Mouse (Mus musculus) intestine, embryonic 14.5 days (tissue): ENCODE measurements around the gene Ccdc57. TPM values are rescaled to one million over a fixed set of nuclear protein-coding genes. Genes with fewer than 3 reads are reported as not detected.

Experiments used
- ATAC-seq: fragments of 200-750 bp; cut with Nextera tagmentation; replicated peaks from 2 replicates; pipeline ENCODE4 v1.8.0; 2017; ENCODE audit warnings: low read depth, moderate number of reproducible peaks, moderate TSS enrichment, moderate library complexity; ENCODE audit not compliant: low FRiP score, low TSS enrichment
- DNase-seq: peaks from one replicate; pipeline ENCODE4 v3.0.0-alpha.2; 2018; ENCODE audit warnings: low spot score
- H3K27ac ChIP-seq: fragments of 300-500 bp; sonication (generic); 2 replicates; pipeline ENCODE4 v1.5.1; 2014; ENCODE audit warnings: low read depth, mild to moderate bottlenecking, control low read depth
- H3K27me3 ChIP-seq: fragments of 300-500 bp; sonication (generic); replicated peaks from 2 replicates; pipeline ENCODE4 v1.6.1; 2014; ENCODE audit warnings: low read length, control low read depth; ENCODE audit not compliant: control insufficient read depth, insufficient read depth
- H3K36me3 ChIP-seq: fragments of 300-500 bp; sonication (generic); 2 replicates; pipeline ENCODE4 v1.6.1; 2014; ENCODE audit warnings: low read length, control low read depth; ENCODE audit not compliant: control insufficient read depth, insufficient read depth
- H3K4me1 ChIP-seq: fragments of 300-500 bp; sonication (generic); replicated peaks from 2 replicates; pipeline ENCODE4 v1.6.1; 2014; ENCODE audit warnings: low read length, control low read depth, mixed read lengths; ENCODE audit not compliant: control insufficient read depth, insufficient read depth
- H3K4me2 ChIP-seq: fragments of 300-500 bp; sonication (generic); 2 replicates; pipeline ENCODE4 v1.6.1; 2014; ENCODE audit warnings: low read length
- H3K4me3 ChIP-seq: fragments of 300-500 bp; sonication (generic); 2 replicates; pipeline ENCODE4 v1.5.1; 2014; ENCODE audit warnings: low read depth, low read length, control low read depth, mixed read lengths
- H3K9ac ChIP-seq: fragments of 300-500 bp; sonication (generic); 2 replicates; pipeline ENCODE4 v1.6.1; 2014; ENCODE audit warnings: mild to moderate bottlenecking, low read length
- H3K9me3 ChIP-seq: fragments of 300-500 bp; sonication (generic); 2 replicates; pipeline ENCODE4 v1.6.1; 2016; ENCODE audit warnings: low read length, control low read depth; ENCODE audit not compliant: control insufficient read depth
- WGBS: fragments of 180-500 bp; shearing (Covaris S2); extraction: QIAGEN DNeasy Blood & Tissue Kit; methylation state at CpG from one replicate; pipeline ENCODE4 v1.1.7; 2014; 5-methylcytosine and 5-hydroxymethylcytosine counted together
- polyA plus RNA-seq: library from polyadenylated mRNA; unstranded; fragments of >200 nt; fragmentation: Nextera tagmentation; extraction: Ambion mirVana; gene quantifications from 2 replicates; pipeline ENCODE4 v1.2.1, GENCODE M21; 2014

The Ccdc57 gene
- 5.9 and 7.0 TPM in 2 replicates for polyA plus RNA-seq

DNA sequence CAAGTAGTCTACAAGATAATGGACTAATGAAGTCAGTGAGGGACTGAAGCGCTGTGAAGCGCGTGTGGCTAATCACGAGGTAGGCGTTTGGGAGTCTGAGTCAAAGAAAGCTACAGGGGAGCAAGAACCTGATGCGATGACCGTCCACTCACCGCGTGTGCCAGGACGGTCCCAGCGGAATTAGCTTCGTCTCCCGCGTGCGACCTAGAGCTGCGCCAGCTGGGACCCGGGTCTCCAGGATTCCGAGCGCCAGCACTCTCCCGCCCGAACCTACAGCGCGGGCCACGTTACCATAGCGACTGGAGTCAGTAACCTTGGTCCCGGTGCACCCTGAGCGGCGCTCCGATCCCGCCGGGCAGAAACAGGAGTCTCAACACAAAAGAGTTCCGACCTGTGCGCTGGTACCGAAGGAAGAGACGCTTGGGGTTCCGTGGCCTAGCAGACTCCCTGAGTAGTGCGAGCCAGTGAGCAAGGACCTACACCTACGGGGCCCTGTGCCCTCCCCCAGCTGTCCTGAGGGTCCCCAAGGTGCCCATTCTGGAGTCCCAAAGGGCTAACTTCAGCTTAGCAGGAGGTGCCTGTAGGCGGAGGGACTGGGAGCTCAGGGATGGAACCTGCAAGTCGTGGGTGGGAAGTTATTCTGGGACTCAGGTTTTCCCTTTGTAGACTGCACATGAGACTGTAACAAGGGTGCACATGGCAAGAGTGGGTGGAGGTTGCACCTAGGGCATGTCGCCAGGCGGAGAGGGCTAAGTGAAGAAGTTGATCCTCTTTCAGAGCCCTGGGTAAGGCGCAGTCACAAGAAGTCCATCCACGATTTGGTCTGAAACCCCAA, at the start of gene Ccdc57:
Gene Ccdc57, minus strand, starts transcription at position 309 of the 835 bp plus-strand sequence.
- Histone ChIP-seq H3K27me3 (no peaks in the 10 kb centered on the region), H3K9ac (peak within 1 kb of the TSS; percentile 69), H3K9me3 (no peaks in the 10 kb centered on the region), H3K4me2 (peak within 1 kb of the TSS; percentile 59), H3K27ac (no peak within 1 kb of the TSS), H3K4me1 (0 out of 2 replicates have a peak, but pooled peaks cover 3% of the 10 kb centered on the region), H3K36me3 (no peaks in the 10 kb centered on the region), H3K4me3 (peak within 1 kb of the TSS; percentile 74)
- WGBS, result 9% methylated on average over 44 of the region's 44 CpGs
- ATAC-seq (peak; percentile 96), DNase-seq (peak; percentile 99)

- Histone ChIP-seq H3K9me3 (no peaks in the 10 kb centered on the region), H3K4me1 (0 out of 2 replicates have a peak, but pooled peaks cover 5% of the 10 kb centered on the region), H3K4me2 (no peak overlapping the region), H3K27me3 (no peaks in the 10 kb centered on the region), H3K4me3 (no peak overlapping the region), H3K9ac (no peak overlapping the region), H3K27ac (no peak overlapping the region), H3K36me3 (peaks cover 81% of the 10 kb centered on the region)
- DNase-seq (no peak), ATAC-seq (no peak)
Observed at GRCm38 (mm10) chr11:120982459-120982858, 49.8 kb upstream of the Ccdc57 start.

GRCm38 (mm10) chr11:120981661-120982060, 49.0 kb upstream of the Ccdc57 start:
- Histone ChIP-seq H3K27ac (no peak overlapping the region), H3K9me3 (no peaks in the 10 kb centered on the region), H3K27me3 (no peaks in the 10 kb centered on the region), H3K9ac (no peak overlapping the region), H3K4me3 (no peak overlapping the region), H3K36me3 (peaks cover 84% of the 10 kb centered on the region), H3K4me1 (0 out of 2 replicates have a peak, but pooled peaks cover 5% of the 10 kb centered on the region), H3K4me2 (no peak overlapping the region)
- ATAC-seq, result no peak
- WGBS, result 88% methylated on average over 4 of the region's 4 CpGs
- DNase-seq, result no peak

GRCm38 (mm10) chr11:120980427-120981035, 47.9 kb upstream of the Ccdc57 start:
- no peak overlapping the region for H3K4me2 ChIP-seq
- no peak overlapping the region for H3K9ac ChIP-seq
- DNase-seq (no peak), ATAC-seq (no peak)
- H3K9me3 ChIP-seq, result no peaks in the 10 kb centered on the region
- 0 out of 2 replicates have a peak, but pooled peaks cover 5% of the 10 kb centered on the region for H3K4me1 ChIP-seq
- 87% methylated on average over 9 of the region's 9 CpGs for WGBS
- peaks cover 85% of the 10 kb centered on the region for H3K36me3 ChIP-seq
- no peak overlapping the region for H3K27ac ChIP-seq
- H3K27me3 ChIP-seq, result no peaks in the 10 kb centered on the region
- no peak overlapping the region for H3K4me3 ChIP-seq

- H3K9ac ChIP-seq, result no peak overlapping the region
- H3K9me3 ChIP-seq, result no peaks in the 10 kb centered on the region
- no peaks in the 10 kb centered on the region for H3K27me3 ChIP-seq
- DNase-seq (no peak), ATAC-seq (no peak)
- 0 out of 2 replicates have a peak, but pooled peaks cover 2% of the 10 kb centered on the region for H3K4me1 ChIP-seq
- peaks cover 90% of the 10 kb centered on the region for H3K36me3 ChIP-seq
- H3K4me3 ChIP-seq, result no peak overlapping the region
- WGBS, result 67% methylated on average over 8 of the region's 8 CpGs
- no peak overlapping the region for H3K4me2 ChIP-seq
- H3K27ac ChIP-seq, result no peak overlapping the region
Observed at GRCm38 (mm10) chr11:120979711-120980426, 47.2 kb upstream of the Ccdc57 start.

DNA sequence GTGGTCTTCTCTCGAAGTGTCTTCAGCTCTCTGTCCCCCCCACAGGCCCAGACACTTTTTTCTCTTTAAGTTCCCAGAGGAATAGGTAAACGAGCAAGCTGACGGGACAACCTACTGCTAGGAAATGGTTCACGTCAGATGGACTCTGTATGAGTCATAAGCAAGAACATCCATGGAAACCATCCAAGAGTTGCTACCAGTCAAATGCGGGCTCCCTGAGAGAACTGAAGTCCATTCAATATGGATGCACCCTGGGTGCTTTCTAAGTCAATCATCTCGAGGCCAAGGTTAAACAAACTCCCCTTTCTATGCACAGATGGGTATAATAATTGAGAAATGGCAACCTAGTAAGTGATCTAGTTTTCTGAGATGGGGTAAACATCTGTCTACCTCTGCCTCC, 40.6 kb upstream of the Ccdc57 start:
- H3K9ac ChIP-seq, result no peak overlapping the region
- no peak overlapping the region for H3K4me3 ChIP-seq
- H3K9me3 ChIP-seq, result no peaks in the 10 kb centered on the region
- DNase-seq (no peak), ATAC-seq (no peak)
- 73% methylated on average over 6 of the region's 6 CpGs for WGBS
- no peak overlapping the region for H3K4me2 ChIP-seq
- H3K4me1 ChIP-seq, result no peaks in the 10 kb centered on the region
- H3K27me3 ChIP-seq, result no peaks in the 10 kb centered on the region
- no peak overlapping the region for H3K27ac ChIP-seq
- peaks cover 99% of the 10 kb centered on the region for H3K36me3 ChIP-seq

DNA sequence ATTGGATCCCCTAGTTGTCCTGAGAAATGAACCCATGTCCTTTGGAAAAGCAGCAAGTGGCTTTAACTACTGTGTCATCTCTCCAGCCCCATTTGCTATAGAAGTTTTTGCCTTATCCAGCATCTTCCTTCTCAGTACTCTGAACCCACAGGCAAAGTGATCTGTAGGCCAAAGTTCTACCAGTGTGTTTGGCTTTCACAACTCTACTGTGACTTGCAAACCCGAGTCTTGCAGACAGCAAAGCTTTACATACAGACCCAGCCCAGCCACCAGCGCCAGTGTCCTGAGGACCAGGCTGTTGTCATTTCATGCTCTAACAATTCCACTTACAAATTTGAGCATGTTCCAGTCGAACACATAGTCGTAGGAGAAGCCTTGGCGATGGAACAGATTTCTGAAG, 38.6 kb upstream of the Ccdc57 start:
- Histone ChIP-seq H3K27me3 (no peaks in the 10 kb centered on the region), H3K9ac (no peak overlapping the region), H3K27ac (no peak overlapping the region), H3K4me3 (no peak overlapping the region), H3K4me2 (no peak overlapping the region), H3K36me3 (peaks cover 100% of the 10 kb centered on the region), H3K4me1 (no peaks in the 10 kb centered on the region), H3K9me3 (no peaks in the 10 kb centered on the region)
- DNase-seq (no peak), ATAC-seq (no peak)
- 91% methylated on average over 5 of the region's 5 CpGs for WGBS

DNA sequence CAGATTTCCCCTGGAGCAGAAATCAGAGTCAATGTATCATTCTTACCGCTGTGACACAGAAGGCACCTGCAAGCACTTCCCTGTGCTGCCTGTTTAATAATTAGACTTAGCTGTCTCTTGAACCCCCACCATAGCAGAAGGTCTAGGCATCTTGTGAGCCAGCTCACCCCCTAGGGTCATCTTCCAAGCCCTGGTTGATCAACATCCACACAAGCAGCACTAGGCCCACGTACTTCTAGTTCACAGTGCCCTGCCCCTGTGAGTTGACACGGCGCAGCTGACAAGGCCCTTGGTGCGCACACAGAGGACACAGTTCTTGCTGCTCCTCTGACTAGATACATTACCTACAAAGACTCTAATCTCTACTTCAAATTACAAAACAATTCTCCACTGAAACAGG, 37.1 kb upstream of the Ccdc57 start:
- Histone ChIP-seq H3K4me2 (no peak overlapping the region), H3K4me3 (no peak overlapping the region), H3K9me3 (no peaks in the 10 kb centered on the region), H3K36me3 (peaks cover 100% of the 10 kb centered on the region), H3K4me1 (no peaks in the 10 kb centered on the region), H3K9ac (no peak overlapping the region), H3K27ac (no peak overlapping the region), H3K27me3 (no peaks in the 10 kb centered on the region)
- 87% methylated on average over 5 of the region's 5 CpGs for WGBS
- ATAC-seq (no peak), DNase-seq (no peak)
